Mouse (Mus musculus): ENCODE measurements around the gene Tmod2.
"Not testable (repeated sequence)": the region's sequence is repeated elsewhere in the genome, so short reads cannot be mapped to it uniquely, and the experiment has no call there.

The Tmod2 gene

DNA sequence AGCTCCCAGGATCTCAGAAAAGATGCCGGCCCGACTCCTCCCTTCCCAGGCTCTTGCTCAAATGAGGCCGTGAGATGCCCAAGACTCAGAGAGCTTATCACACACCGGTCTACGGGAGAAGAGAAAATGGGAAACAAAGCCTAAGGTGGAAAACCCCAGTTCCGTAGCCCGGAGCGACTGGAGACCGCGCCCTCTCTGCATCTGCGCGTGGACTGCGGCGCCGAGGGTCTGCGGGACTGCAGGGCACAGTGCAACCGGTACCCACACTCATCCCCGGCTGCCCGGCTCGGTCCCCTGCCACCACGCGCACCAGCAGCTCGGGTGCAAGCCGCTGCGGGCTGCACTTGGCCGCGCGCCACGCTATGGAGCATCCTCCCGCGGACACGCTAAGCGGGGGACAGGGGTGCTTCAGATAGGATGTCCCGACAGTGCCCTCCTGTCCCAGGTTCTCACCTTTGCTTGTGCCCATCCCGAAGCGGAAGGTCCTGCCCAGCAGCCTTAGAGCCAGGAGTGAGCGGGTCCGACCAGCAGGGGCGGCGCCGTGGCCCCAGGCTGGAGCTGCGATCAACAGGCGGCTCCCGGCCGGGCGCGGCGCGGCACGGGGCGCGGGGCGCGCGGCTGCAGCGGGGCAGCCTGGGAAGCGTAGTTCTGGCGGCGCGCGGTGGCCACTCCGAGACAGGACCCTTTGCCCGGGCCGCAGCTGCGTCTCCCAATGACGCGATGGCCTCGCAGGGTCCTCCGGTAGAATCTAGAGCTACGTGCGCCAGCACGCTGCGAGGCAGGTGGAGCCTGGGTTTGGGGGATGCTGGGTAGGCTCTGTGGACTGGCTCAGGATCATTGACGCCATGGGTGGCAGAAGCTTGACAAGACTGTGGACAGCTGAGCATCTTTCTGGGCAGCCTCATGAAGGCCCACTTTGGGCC is at the start of gene Tmod2:
Gene Tmod2 (minus strand): TSS at position 755 of the 923 bp plus-strand sequence.
- no peak for DNase-seq (ENCODE audit: low spot score)

DNA sequence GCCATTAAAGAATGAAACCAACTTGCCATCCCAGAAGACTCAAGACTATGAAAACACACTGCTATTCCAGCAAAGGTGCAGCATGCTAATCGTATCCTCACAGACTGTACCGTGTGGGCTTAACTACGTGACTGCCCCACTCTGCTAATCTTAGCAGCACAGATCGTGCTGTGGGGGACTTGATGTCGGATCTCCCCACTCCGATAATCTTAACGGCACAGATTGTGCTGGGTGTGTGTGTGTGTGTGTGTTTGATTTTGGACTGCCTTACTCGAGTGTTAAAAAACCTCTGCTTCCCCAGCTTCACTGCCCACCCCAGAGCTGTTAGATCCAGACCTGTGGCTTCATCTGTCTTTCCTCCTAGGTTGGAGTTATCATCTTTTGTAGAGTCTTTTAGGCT is 49.8 kb upstream of the Tmod2 start:
- DNase-seq (ENCODE audit: low spot score) = no peak

GRCm38 (mm10) chr9:75656456-75656855 is 45.3 kb upstream of the Tmod2 start:
- not testable (repeated sequence) for DNase-seq (ENCODE audit: low spot score)

DNA sequence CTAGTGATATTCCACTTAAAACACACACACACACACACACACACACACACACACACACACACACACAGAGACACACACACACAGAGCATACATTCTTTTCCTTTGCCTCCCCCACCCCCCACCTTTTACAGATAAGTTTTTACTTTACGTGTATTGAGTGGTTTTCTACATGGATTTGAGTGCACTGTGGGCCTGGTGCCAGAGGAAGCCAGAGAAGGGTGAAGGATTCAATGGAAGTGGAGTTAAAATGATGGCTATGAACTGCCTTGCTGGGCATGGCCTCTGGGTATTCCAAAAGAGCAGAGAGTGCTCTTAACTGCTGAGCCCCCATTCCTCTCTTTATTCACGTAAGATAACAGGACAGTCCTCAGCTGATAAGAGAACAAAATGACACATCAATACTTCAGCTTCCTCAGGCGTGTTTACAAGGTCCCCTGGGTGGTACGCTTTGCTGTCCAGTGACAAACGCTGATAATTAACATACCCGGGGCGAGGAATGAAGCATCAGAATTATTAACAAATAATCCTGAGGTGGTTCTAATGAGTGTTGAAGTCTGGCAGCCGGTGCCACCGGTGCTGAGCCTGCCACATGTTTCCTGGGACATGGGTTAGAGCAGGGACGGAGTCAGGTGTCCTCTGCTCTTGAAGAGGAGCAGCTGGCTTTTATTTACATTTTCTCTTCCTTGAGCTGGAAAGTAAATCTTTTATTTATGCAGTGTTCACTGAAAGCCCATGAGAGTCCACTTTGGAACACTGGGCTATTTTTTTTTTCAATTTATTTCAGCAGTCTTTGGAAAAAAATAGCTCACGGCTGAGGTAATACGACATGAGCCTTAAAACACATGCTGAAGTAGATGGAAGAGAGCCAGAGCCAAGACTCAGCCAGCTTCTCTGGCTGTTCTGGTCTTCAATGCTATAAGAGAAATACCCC is 43.1 kb upstream of the Tmod2 start:
- no peak for DNase-seq (ENCODE audit: low spot score)

- DNase-seq (ENCODE audit: low spot score) = no peak
These were observed 34.3 kb upstream of the Tmod2 start for GRCm38 (mm10) chr9:75645405-75645804.

DNA sequence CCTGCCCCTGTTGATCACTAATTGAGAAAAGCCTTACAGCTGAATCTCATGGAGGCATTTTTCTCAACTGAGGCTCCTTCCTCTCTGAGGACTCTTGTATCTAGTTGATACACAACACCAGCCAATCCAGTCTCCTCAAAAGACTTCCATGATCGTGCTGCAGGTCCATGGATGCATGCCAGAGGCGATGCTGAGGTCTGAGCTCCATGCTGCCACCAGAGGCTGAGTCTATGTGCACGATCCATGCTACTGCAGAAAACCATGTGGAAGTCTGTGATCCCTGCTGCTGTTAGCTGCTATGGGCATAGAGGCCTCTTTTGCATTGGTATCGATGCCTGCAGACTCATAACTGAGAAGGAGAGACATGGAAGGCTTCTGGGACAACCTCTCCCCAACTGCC is 23.1 kb upstream of the Tmod2 start:
- no peak for DNase-seq (ENCODE audit: low spot score)

GRCm38 (mm10) chr9:75633603-75634002 is 22.5 kb upstream of the Tmod2 start:
- no peak for DNase-seq (ENCODE audit: low spot score)

- DNase-seq (ENCODE audit: low spot score) = peak; percentile 18
These were observed 21.8 kb upstream of the Tmod2 start for GRCm38 (mm10) chr9:75632902-75633301.

GRCm38 (mm10) chr9:75632111-75632510 is 21.0 kb upstream of the Tmod2 start:
- peak; percentile 6 for DNase-seq (ENCODE audit: low spot score)

GRCm38 (mm10) chr9:75630823-75631454 is 19.8 kb upstream of the Tmod2 start:
- DNase-seq (ENCODE audit: low spot score) = peak; percentile 46

- no peak for DNase-seq (ENCODE audit: low spot score)
These were observed 15.1 kb upstream of the Tmod2 start for GRCm38 (mm10) chr9:75626308-75626604.

DNA sequence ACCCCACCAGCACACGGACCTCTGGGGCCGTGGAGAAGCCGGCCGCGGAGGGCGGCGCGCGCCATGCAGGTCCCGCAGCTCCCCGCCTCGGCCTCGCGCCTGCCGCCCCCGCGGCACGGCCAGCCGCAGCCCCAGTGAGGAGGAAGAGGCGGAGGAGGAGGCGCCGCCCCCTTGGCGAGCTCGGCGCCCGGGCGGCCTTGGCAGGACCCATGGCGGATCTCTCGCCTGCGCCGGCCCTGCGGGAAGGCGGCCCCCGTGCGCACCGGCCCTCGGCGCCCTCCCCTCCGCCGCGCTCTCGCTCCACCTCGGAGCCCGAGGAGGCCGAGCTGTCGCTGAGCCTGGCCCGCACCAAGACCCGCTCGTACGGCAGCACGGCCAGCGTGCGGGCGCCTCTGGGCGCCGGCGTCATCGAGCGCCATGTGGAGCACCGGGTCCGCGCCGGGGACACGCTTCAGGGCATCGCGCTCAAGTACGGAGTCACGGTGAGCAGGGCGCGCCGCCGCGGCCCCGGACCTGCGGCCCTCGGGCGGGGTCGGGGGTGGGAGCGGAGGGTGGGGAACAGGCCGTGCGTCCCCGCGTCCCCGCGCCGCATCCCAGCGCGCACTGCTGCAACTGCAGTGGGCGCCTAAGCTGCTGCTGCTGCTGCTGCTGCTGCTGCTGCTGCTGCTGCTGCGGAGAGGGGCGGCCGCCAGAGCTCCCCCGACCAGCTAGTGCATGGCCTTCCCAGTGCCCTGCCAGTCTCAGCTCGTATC is 14.6 kb upstream of the Tmod2 start, which contains the start of gene Lysmd2:
Gene Lysmd2 (plus strand): TSS at position 186 of the 752 bp plus-strand sequence.
- DNase-seq (ENCODE audit: low spot score) = peak; percentile 68

GRCm38 (mm10) chr9:75624983-75625555 is 13.9 kb upstream of the Tmod2 start:
- DNase-seq (ENCODE audit: low spot score) = no peak

GRCm38 (mm10) chr9:75621428-75621827 is 10.3 kb upstream of the Tmod2 start:
- no peak for DNase-seq (ENCODE audit: low spot score)

- not testable (repeated sequence) for DNase-seq (ENCODE audit: low spot score)
These were observed 8.6 kb upstream of the Tmod2 start for GRCm38 (mm10) chr9:75619761-75620160.

- no peak for DNase-seq (ENCODE audit: low spot score)
These were observed 7.8 kb upstream of the Tmod2 start for GRCm38 (mm10) chr9:75618836-75619400.

- no peak for DNase-seq (ENCODE audit: low spot score)
These were observed 5.4 kb upstream of the Tmod2 start for GRCm38 (mm10) chr9:75616560-75616959.

DNA sequence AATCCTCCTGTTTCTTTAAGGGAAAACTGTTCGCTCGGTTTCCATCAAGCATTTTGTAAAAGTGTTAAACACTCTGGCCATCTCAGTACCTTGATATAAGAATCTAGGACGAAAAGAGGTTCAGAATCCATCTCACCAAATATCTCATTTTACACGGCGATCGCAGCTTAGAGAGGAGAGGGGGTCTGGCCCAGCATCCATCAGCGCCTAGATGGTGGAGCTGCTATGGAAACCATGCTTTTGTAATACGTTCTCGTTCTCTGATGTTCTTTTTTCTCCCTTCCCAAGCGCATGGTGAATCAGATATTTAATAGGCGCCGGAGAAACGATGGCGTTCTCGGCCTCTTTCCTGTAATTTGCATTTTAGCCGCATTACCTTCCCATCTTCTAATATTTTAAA is 1.2 kb downstream of the Tmod2 start:
- DNase-seq (ENCODE audit: low spot score) = no peak

DNA sequence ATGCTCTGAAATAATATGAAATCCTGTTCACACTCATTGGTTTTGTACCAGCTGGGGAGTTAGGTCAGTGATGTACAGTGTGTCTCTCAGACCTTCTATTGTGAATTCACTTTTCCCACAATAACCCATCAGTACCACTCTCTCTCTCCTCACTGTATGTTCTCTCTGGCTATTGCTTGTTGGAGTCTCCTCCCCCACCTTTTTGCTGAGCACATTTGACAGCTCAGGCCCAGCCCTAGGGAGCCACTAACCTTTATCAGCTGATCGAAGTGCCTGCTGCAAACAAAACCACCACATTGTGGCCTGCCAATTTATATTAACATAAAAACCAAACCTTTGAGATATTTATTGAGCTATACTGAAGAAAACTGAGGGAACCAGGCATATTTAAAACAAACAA is 1.6 kb downstream of the Tmod2 start:
- no peak for DNase-seq (ENCODE audit: low spot score)

- DNase-seq (ENCODE audit: low spot score) = no peak
These were observed 3.6 kb downstream of the Tmod2 start for GRCm38 (mm10) chr9:75607496-75607895.

DNA sequence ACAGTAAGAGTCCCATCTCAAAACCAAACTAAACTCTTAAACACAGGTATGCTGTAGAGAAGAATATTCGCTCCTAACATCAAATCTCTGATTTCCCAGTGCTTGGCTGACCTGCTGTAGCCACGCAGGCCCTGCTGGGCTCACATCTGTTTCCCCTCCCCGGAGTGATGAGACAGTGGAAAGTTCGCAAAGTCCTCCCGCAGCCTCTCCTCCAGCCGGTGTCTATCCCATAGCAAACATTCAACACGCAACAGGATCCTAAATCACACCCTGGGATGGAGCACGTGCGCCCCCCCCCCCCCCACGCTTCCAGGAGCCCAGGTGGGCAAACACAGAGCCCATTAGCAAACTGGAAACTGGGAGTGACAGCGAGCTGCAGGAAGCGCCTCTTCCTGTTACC is 9.6 kb downstream of the Tmod2 start:
- no peak for DNase-seq (ENCODE audit: low spot score)
